Mouse (Mus musculus): Measurements from ENCODE around the gene Coro7.

Gene Coro7

DNA sequence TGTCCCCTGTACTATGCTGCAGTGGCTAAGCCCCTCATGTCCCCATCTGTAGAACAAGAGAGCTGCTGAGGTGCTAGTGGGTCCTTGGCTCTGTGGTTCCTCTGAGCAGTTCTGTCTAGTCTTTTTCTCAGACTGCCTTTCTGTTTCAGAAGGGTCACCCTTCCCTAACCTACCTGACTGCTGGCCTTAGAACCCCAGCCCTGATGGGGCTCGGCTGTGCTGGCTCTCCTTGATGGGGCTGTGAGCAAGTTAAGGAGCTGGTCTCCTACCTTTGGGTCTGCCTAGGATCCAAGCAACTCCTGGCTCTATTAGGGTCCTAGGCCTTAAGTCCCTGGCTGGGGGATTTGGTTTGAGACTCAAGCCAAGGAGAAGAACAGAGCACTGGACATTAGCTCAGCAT lies 64.3 kb downstream of the Coro7 start:
- DNase-seq (ENCODE audit: low spot score in 2 of 2), result no peak

DNA sequence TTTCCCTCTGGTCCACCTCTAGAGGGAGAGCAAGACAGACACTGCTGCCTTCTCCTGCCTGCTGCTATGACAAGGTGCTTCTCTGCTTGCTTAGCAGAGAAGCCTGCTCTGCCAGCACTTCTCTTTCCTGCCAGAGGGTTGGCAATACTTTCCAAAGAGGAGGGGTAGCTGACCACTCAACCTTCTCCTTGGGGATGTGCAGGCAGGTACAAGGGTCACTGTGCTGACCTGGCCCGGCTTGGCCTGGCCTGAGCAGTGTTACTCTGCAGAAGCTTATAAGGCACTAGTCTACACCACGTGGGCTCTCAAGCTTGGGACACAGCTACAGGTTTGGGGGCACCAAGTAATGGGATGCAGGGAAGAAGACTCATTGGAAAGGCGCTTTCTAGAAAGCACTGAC lies 64.9 kb downstream of the Coro7 start:
- no peak for DNase-seq (ENCODE audit: low spot score in 2 of 2)

DNA sequence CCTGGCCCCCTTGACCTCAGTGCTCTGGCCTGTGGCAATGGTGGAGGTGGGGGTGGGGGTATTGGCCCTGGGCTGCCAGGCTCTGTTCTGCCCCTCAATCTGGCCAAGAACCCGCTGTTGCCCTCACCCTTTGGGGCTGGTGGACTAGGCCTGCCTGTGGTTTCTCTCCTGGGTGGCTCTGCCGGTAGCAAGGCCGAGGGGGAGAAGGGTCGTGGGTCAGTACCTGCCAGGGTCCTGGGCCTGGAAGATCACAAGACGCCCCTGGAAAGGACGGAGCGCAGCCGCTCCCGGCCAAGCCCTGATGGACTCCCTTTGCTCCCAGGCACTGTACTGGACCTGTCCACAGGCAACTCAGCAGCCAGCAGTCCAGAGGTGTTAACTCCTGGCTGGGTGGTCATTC lies 65.8 kb downstream of the Coro7 start:
- DNase-seq (ENCODE audit: low spot score in 2 of 2), result no peak

DNA sequence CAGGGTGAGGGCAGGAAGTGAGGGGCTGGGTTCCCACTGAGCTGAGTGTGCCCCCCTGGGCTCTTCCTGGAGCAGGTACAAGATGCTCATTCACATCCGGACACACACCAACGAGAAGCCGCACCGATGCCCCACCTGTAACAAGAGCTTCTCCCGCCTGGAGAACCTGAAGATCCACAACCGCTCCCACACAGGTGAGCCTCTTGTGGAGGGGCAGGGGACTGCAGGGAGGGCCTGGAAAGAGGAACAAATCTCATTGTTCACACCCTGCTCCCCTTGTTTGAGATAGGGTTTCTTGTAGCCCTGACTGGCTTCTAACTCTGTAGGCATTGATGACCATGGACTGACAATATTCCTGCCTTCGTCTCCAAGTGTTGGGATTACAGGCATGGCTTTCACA lies 67.9 kb downstream of the Coro7 start:
- DNase-seq (ENCODE audit: low spot score in 2 of 2), result no peak

DNA sequence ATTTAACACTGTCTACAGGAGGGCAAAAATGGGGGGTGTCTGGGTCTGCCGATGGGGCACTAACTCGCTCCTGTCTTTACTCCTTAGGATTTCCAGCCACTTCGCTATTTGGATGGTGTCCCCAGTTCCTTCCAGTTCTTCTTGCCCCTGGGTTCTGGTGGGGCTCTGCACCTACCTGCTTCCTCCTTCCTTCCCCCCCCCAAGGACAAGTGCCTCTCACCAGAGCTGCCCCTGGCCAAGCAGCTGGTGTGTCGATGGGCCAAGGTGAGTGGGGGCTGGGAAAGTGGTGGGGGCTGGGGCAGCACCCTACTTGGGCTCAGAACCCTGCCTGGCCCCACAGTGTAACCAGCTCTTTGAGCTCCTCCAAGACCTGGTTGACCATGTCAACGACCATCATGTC lies 68.4 kb downstream of the Coro7 start:
- no peak for DNase-seq (ENCODE audit: low spot score in 2 of 2)

DNA sequence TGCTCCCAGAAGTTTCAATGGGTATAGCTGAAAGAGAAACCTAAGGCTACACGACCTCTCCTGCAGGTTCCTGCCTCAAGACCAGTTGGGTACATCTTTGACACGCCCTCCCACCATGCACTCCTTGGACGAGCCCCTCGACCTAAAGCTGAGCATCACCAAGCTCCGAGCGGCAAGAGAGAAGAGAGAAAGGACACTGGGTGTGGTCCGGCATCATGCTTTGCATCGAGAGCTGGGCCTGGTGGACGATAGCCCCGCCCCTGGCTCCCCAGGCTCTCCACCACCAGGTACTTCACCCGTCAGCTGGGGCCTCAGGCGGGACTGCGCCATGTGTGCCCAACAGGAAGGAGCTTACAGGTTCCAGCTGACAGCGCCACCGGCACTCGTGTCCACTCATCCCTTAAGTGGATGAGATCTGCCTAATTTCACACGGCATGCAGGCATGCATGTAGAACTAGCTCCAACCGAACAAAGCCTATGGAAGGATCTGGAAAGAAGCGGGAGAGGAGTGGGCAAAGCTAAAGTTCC lies 71.0 kb downstream of the Coro7 start:
- no peak for DNase-seq (ENCODE audit: low spot score in 2 of 2)

DNA sequence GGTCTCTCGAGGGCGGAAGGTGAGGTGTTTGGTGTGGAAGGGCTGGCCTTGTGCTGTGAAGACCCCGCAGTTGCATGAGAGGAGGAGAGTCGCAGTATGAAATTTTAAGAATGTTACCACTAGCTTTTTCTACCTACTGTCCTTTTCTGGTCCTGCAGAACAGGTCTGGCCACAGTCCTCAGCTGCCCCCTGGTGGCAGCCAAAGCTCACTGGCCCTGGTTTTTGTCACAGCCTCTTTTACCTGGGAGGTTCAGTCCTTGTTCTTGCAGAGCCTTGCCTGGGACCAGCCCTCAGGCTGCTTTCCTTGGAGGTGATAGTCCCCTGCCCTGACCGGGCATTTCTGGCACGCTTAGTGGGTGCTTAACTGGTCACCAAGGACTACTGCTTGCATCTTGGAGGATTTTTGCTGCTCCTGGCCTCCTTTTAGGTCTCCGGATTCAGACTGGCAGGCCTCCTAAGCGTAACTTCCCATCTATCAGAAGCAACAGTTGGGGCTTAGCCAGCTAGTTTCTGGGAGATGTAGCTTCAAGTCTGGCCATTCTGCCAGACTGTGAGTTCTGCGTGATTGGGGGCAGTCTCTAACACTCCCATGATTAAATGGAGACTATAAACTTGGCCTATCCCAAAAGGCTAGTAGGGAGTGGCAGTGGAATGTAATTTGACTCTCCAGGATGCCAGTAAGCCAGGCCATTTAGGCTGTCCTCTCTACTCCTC lies 71.6 kb downstream of the Coro7 start:
- peak in 1 of 2 experiments; percentile 86 for DNase-seq (ENCODE audit: low spot score in 2 of 2)

DNA sequence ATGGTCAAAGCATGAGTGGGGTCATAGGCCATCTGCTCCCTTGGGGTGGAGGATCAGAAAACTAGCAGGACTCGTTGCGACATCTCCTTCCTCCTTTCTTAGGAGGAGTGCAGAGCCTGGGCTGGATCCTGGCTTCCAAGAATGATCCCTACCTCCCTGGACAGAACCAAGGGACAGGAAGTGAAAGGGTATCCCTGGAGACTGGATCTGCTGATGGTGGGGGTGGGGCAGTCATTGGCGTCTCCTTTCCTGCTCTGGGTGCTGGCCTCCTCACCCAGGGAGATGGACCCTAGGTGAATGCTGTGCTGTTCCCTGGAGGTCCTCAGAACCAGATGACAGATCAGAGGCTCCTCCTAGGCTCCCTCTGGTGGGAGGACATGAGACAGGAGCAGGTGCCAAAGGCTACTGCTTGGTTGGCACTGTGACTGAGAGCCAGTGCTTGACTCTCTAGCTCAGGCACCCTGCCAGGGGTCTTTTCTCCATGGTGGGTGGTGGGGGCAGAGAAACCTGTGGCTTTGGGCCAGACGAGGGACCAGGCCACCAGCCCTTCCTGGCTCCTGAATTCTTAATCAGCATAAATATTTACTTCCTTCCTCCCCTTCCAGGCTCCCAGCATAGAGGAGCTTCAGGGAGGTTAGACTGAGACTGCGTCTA lies 73.0 kb downstream of the Coro7 start:
- DNase-seq (ENCODE audit: low spot score in 2 of 2), result no peak

DNA sequence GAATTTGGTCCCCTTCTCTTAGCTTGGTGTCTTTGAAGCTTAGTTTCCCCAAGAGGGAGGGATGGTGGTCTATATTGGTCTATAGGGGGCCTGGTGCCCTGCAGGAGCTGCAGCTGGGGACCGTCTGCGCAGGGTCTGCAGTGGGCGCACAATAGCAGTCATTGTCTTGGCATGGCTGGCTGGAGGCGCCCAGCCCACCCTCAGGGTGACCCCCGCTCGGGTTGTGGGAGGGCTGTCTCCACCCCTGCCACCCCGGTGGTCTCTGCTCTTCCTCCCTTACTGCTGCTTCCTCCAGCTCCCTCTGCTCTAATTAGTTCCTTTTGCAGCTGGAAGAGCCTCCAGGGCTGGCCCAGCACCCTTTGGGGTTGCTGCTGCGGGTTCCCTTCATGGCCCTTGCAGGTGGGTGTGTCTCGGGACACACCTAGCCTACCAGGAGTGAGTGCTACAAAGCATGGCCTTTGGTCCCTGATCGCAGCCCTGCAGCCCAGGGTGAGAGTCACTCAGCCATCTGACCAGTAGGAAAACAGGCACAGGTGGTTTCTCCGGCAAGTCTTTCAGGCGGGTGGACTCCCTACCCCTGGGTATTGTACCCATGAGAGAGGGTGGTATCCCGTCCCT lies 74.0 kb downstream of the Coro7 start:
- DNase-seq (ENCODE audit: low spot score in 2 of 2), result no peak

DNA sequence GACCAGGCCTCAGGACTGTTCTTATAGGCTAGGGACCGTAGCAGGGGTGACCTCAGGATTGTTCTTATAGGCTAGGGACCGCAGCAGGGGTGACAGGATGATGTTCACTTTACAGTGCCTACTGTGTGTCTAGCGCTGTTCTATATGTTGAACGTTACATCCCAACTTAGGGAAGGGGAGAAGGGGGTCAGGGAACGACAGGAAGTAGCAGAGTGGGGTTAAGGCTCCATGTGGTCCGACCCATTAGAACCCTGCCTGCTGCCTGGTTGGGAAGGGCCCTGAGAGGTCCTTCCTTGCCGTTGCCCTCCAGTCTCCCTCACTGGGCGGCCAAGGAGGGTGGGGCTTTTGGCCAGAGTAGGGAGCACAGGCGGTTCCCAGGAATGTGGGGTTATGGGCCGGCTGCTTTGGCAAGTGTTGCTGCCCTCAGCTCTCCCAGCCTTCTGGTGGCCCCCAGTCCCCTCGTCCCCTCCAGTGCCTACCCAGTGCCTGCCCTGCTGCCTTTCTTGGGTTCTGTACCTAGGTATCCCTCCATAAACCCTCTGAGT lies 75.2 kb downstream of the Coro7 start:
- DNase-seq (ENCODE audit: low spot score in 2 of 2), result no peak

DNA sequence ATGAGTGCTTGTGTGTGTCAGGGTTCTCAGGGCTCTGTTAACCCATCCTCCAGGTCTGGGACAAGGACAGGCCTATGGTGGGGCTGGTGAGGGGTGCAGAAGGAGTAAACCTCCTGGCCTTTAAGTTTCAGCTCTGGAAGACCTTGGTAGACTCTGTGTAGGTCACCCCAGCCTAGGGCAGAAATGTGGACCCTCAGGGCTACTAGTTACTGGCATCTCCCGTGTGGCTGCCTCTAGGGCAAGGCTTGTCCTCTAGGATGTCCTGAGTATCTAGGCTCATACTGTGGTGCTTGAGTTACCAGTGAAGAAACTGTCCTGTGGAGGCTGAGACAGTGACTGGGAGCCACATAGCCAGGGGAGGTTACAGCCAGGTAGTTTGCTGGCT lies 76.1 kb downstream of the Coro7 start:
- no peak for DNase-seq (ENCODE audit: low spot score in 2 of 2)

DNA sequence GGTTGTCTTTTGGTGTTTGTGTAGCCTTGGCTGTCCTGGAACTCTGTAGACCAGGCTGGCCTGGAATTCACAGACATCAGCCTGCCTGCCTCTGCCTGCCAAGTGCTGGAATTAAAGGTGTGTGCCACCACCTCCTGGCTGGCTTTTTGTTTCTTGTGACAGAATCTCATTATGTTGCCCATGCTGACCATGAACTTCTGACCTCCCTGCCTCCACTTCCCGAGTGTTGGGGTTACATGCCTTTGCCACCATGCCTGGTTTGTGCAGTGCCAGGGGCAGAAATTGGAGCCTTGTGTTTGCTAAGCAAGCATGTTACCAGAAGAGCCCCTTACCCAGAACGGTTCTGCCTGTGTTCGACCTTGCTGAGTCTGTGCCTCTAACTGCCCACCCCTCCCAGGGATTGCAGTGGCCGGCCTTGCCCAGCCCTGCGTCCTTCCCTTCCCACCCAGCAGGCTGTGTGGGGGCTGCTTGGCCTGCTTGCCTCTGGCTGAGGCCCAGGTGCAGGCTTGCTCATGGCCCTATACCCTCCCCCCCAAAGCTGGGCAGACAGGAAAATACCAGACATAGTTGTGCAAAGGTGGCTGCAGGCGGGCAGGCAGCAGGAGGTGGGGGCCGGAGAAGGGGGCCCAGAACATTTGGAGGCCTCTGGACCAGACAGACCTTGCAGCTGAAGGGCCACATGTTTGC lies 76.7 kb downstream of the Coro7 start:
- no peak for DNase-seq (ENCODE audit: low spot score in 2 of 2)

DNA sequence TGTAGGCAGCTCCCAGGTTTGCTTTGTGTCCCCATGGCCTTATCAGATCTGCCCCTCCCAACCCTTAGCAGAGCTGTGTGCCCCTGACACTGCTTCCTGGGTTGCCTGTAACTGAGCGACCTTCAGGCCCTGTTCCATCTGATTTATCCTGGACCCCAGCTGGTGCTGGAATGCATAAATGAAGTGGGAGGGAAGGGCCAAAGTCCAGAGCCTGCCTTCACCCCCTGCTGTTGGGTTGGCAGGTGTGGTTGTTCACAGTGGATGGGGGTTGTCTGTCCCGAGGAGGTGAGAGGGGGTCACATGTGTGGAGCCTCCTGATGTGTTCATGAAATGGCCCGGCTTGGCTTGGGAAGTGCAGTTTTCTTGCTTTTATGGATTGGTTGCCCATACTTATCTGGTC lies 77.4 kb downstream of the Coro7 start:
- DNase-seq (ENCODE audit: low spot score in 2 of 2), result no peak

DNA sequence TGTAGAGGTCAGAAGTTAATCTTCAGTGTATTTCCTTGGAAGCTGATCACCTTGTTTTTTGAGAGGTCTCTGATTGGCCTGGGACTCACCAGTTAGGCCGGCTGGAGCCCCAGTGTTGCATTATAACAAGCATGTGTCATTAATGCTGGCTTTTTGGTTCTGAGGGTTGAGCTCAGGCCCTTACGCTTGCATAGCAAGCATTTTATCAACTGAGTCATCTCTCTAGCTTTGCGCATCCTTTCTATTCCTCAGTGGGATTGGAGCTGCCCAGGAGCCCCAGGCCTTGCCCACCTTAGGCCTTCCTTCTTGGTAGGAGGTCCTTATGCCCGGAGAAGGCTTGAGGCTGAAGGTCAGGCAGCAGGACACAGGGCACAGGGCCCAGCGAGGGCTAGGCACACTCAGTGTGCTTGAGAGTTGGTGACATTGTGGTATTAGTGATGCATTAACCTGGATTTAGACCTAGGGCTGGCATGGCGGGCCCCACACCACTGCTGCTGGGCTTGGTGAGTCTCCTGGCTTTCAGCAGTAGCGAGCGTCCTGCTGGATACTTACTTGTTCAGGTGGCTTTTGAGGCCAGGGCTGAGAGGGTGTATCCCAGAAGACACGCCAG lies 78.8 kb downstream of the Coro7 start:
- no peak for DNase-seq (ENCODE audit: low spot score in 2 of 2)

DNA sequence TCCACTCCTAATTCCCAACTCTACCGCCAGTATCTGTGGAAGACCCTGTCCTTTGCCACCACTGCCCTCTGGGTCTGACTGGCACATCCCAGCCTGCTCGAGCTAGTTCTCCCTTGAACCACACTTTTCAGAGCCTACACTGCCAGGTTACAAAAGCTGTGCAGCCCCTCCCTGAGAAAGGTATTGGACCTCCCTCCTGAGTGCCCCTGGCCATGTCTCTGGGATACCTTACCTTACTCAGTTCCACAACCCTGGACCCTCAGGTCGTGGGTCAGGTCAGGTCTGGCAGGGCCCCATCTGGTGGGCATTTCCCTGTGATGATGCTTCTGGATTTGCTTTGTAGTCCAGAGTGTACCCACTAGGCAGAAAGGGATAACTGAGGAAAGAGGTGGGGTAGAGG lies 80.0 kb downstream of the Coro7 start:
- no peak for DNase-seq (ENCODE audit: low spot score in 2 of 2)

DNA sequence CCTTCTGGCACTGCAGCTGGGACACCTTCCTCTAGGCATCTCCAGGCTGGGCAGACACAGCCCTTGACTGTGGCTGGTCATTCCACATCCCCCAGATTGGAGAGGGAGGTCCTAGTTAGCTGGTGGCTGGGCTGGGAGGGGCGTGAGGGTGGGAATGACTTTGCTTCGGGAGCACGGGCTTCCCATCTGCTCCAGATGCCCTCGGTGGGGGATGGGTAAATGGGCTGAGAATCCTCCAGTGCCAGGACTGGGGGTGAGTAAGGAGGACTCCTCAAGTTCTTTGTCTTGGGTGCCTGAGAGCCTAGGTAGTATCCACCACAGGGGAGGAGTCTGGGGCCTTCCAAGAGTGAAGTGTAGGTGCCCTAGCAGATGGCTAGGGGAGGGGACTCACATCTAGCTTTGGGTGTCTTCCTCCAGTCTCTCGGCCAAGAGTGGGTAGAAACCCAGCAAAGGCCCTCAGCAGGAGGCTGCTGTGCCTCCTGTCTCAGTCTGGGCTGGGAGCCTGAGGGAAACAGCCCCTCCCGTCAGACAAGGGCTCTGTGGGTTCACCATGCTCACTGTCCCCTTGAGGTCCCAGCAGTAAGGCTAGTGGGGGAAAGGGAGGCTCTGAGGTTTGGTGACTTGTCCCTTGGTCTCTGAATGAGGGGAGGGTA lies 80.6 kb downstream of the Coro7 start:
- no peak for DNase-seq (ENCODE audit: low spot score in 2 of 2)

DNA sequence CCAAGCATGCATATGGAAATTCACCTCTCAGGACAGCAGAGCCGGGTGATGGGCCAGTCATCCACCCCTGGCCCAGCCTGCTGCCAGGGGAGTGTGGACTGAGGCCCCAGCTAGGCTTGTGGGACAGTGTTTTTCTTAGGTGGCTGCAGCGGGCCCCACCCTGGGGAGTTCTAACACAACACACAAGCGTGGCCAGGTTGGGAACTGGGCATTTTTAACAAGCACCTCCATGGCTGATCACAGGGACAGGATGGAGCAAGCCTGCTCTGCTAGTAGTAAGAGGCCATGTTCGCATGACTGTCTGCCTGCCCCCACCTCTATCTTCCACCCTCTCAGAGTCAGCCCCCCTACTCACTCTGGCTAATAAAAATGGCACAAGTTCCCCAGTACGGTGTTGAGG lies 81.5 kb downstream of the Coro7 start:
- no peak for DNase-seq (ENCODE audit: low spot score in 2 of 2)

DNA sequence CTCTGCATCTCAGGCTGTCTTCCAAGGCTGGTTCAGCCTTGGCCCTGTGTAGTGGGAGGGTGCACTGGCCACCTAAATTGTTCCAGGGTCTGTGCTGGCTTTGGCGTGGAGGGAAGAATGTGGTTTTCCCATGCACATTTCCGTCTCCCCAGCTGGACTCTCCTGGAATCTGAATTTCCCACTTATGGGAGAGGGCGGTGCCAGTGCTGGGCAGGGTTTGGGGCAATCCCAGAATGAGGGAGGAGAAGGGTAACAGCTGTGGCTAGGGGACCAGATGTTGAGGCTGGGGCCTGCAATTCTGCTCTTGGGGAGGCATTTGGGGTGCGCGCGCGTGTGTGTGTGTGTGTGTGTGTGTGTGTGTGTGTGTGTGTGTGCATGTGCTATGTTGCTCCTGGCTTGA lies 82.3 kb downstream of the Coro7 start:
- DNase-seq (ENCODE audit: low spot score in 2 of 2), result no peak

DNA sequence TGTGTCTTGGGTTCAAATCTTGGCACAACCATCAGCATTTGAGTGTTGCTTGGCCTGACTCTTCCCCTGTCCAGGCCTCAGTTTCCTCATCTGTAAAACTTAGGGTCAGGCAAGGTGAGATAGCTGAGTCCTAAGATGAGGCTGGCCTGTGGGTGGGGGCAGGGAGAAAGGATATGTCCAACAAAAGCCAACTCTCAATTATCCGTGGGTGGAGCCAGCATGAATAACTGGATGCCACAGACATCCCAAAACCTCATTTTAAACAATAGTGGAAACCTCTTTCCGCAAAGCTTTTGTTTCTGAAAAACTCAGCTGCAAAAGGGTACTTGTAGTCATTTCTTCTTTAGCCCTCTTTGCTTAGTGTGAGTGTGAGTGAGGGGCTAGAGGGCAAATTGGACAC lies 82.7 kb downstream of the Coro7 start:
- no peak for DNase-seq (ENCODE audit: low spot score in 2 of 2)

DNA sequence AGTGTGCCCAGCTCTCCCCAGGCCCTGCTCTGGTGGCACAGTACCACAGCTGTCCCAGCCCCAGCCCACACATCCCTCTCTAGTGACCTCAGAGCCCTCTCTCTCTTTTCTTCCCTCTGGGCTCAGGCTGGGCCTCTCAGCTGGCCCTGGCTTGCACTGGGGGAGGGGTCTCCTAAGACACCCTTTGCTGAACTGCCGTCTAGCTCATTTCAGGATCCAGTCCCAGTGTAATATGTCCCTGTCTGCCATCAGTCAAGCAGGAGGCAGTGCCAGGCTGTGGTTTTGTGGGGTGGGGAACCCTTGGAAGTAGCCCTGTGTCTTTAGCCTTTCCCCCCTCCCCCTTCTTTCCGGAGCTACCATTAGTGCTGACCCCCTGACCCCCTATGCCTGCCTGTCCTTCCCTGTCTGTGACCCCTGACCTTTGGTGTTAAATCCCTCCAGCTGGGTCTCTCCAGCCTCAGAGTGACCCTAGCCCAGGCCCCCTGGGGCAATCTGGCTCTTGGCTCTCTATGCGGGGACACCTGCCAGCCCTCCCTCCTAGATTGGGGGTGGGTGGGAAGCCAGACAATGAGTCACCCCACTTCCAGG lies 83.3 kb downstream of the Coro7 start:
- no peak for DNase-seq (ENCODE audit: low spot score in 2 of 2)

DNA sequence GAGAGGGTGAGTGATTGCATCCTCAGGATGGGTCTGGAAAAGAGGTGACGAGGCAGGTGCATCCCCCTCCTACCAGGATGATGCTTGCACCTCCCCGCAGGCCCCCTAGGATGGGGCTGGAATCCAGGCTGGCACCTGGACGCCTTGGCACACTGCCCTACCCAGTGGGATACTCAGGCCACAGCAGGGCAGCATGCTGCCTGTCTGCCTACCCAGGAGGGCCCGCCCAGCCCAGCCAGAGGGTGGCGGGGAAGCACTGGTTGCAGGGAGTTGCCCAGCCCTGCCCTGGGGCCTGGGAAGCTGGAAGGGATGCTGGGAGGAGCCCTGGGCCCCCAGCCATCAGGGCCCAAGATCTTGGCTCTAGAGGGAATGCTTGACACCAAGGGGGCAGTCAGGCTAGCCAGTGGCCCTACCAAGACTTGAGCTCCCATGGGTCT lies 84.0 kb downstream of the Coro7 start:
- no peak for DNase-seq (ENCODE audit: low spot score in 2 of 2)
